Mouse (Mus musculus): ENCODE results near the gene Tbc1d20.
"Not testable (repeated sequence)": the region's sequence is repeated elsewhere in the genome, so short reads cannot be mapped to it uniquely, and the experiment has no call there.

Gene Tbc1d20

DNA sequence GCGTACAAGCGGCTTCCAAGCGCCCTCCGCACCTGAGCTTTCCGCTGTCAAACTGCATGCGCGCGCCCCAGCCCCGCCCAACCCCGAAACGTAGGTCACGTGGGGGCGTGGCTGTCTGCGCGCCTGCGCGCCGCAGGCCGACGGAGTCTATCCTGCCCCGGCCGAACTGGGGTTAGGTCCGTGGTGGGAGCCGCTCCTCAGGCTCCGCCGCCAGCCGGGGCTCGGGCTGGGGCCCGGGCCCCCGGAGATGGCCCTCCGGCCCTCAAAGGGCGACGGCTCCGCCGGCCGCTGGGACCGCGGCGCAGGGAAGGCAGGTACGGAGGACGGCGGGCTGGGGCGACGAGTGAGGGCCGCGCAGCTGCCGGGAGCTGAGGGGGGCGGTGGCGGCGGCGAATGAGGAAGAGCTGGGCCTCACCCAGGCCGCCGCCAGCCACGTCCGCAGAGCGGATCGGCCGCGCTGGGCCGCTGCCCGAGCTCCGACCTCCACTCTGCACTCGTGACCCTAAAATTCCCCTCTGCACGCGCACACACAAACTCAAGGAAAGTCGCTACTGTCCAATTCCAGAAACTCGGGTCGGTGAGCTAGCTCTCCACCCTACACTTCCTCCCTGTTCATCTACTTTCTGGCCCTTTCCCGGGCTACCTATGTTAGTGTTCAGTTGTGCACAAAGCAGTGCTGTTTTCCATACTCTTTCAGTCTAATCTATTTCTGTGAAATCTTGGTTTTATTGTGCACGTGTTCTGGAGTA lies at the start of gene Tbc1d20:
Gene Tbc1d20, plus strand, starts transcription at position 102 of the 749 bp plus-strand sequence.
- peak; percentile 93 for DNase-seq

- DNase-seq, result no peak
Observed at GRCm38 (mm10) chr2:152247213-152247612, 46.4 kb upstream of the Tbc1d20 start.

- DNase-seq, result no peak
Observed at GRCm38 (mm10) chr2:152250511-152250910, 43.1 kb upstream of the Tbc1d20 start.

DNA sequence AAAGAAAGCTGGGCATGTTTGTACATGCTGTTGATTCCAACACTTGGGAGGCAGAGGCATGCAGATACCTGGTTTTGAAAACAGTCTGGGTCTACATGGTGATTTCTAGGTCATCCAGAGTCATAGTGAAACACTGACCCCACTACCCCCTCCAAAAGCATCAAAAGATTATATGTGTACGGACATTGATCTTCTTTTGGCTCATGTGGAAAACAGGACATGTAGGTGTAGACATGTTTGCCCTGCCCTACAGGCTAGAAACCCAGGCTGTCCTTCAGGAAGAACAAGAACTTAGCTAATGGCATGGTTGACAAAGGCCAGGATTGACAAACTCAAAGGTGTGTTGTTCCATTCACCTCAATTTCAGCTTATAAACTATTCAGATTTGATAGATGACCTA lies 33.9 kb upstream of the Tbc1d20 start:
- no peak for DNase-seq

DNA sequence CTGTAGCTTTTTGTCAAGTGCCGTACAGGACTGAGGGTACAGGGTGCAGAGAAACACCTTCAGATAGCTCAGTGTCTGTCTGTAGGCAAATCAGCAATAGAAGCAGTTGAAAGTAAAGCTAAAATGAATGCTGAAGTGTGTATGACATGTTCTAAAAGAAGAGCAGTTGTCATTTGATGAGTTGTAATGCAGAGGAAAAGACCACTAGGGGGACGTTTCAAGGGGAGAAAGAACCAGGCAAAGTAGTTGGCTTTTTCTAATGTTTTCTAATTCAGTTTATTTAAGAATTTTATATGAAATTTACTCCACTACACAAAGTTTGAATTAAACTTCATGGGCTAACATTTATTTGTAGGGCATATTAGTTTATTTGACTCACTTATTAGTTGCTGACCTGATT lies 20.0 kb upstream of the Tbc1d20 start:
- no peak for DNase-seq

DNA sequence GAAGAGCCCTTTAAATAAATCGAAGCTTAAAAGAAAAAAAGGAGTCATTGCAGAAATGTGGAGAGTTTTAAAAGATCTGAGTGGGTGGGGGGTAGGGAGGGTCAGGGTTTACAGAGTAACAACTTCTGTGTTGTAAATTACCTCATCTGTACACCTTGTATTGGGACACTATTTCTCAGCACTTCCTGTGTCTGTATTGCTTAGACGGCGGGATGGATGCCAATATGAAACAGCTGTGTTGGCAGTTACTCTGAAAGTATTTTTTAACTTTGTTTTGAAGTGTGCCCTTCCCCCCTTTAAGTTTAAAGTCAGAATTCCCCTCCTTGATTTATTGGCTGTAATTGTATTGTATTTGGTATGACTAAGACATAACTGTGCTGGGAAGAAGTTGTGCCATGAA lies 12.2 kb upstream of the Tbc1d20 start:
- DNase-seq, result no peak

DNA sequence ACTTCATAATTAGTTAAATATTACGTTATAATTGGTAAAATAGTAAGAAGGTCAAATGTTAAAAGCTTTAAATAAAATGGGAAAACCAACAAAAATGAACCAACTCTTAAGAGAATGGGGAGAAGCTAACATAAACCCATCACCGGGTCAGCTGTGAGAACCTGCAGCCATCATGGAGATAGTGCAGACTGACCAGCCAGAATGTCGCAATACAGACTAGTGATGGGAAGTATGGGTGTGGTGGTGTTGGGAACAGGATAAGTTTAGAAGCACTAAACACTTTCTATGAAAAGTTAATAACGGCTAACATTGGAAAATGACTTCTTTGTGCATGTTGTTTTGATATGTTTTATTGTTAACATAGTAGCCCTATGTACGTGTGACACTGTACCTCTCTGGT lies 6.1 kb upstream of the Tbc1d20 start:
- DNase-seq, result no peak

DNA sequence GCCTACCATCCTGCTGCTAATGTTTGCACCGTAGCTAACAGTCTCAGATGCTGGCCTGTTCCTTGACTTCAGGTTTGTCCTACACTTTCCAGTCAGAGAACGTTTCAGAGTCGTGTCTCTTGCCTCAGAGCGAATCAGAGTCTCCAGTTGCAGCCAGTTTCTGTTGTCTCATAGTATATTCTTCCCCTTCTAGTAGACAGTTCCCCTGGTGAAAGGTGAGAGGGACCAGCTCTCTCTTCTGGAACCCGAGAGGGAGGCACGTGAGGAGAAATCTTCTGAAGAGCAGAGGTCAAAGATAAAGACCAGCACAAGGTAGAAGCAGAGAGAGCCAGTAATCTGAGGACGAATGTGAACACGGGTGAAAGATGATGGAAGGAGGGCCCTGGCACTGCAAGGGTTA lies 5.6 kb upstream of the Tbc1d20 start:
- DNase-seq, result no peak

- not testable (repeated sequence) for DNase-seq
Observed at GRCm38 (mm10) chr2:152289623-152290022, 4.0 kb upstream of the Tbc1d20 start.

DNA sequence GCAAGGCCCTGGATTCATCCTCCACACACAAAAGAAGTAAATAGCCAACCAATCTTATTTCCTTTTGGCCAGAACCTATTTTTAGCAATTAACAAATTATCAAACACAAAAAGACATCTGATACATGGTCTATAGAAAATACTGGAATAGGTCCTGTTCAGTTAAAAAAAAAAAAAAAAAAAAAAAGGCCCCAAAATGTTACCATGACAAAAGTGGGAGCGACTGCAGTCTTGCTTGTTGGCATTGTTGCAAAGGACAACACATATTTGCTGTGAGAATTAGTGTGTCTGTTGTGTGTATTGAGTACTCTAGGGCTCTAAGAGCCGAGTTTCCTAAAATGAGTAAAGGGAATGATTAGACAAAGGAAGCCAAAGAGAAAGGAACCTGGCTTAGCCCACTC lies 1.2 kb upstream of the Tbc1d20 start:
- DNase-seq, result no peak

DNA sequence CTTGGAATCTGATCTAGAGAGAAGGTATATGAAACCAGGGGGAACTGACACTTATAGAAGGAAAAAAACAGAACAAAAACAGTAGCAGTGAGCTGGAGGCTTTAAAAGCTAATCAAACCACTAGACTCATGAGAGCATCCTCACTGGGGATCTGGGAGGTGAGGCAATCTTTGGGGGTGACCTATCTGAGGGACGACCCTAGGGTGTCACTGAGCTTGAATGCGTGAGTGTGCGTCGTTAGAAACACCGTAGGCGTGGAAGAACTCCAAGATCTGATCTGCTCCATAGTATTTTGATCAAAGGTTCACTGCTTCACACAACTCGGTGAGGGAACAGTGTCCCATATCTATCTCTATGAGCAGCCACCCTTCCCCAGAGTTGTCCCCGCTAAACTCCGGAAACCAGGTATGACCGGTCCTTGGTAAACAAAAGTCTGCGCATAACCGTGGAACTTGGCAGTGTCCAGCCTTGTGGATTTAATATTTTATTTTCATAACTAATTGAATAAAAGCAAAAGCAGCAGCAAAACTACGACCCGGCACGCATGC lies 375 bp upstream of the Tbc1d20 start:
- no peak for DNase-seq

- DNase-seq, result no peak
Observed at GRCm38 (mm10) chr2:152294541-152294940, 913 bp downstream of the Tbc1d20 start.

- no peak for DNase-seq
Observed at GRCm38 (mm10) chr2:152302862-152303261, 9.2 kb downstream of the Tbc1d20 start.

DNA sequence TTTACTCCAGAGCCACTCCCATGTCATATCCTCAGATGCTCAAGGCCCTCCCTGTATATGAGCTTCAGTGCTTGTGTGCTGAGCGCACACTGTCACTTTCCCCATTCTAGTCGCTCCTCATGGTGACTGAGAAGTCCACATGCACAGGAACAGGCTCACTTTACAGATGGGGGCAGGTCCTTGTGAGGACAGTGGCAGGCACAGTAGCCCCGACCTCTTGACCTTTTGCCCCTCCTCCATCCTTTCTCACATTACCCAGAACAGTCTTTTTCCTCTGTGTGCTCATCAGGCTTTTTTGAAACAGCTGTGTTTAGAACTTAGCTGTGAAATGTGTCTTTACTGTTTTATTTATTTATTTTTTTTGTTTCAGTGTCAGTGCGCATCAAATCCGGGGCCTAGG lies 10.2 kb downstream of the Tbc1d20 start:
- DNase-seq, result no peak

- no peak for DNase-seq
Observed at GRCm38 (mm10) chr2:152305480-152305879, 11.9 kb downstream of the Tbc1d20 start.

DNA sequence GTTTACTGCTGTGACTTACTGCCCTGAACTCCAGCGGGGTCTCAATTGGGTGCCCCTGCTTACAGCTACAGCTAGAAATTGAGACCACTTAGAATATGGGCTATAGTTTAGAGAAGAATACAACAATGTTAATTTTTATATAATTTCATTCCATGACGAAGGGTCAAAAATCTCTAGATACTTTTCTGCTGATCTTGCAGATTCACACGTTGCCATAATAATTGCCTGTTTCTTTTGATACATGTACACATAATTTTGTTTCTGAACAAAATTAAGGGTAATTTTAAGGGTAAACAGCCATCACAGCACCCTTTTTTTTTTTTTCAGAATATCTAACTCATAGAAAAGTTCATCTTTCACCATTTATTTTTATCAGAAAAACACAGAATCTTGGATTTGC lies 13.6 kb downstream of the Tbc1d20 start:
- DNase-seq, result no peak

GRCm38 (mm10) chr2:152312996-152313395 lies 19.4 kb downstream of the Tbc1d20 start:
- no peak for DNase-seq

DNA sequence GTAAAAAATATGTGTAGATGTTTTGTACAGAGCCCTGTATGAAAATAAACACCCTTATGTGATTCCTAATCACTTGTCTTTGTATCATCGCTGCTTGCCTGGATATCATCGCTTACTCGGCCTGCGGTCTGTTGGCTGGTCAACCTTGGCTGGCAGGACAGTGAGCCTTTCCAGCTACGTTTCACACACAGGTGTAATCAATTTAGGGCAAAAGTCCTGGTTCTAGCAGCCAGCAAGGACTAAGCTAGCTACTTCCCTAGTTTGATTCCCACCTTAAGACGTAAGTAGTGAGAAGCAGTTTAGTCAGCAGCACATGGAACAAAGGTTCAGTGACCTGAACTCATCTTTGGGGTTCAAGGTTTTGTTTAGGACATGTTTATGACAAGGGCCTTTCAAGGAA lies 20.3 kb downstream of the Tbc1d20 start:
- DNase-seq, result no peak

- no peak for DNase-seq
Observed at GRCm38 (mm10) chr2:152317054-152317453, 23.4 kb downstream of the Tbc1d20 start.

GRCm38 (mm10) chr2:152321558-152321957 lies 27.9 kb downstream of the Tbc1d20 start:
- no peak for DNase-seq

GRCm38 (mm10) chr2:152322198-152322597 lies 28.6 kb downstream of the Tbc1d20 start:
- DNase-seq, result no peak

- peak; percentile 85 for DNase-seq
Observed at GRCm38 (mm10) chr2:152323971-152324370, 30.3 kb downstream of the Tbc1d20 start.

DNA sequence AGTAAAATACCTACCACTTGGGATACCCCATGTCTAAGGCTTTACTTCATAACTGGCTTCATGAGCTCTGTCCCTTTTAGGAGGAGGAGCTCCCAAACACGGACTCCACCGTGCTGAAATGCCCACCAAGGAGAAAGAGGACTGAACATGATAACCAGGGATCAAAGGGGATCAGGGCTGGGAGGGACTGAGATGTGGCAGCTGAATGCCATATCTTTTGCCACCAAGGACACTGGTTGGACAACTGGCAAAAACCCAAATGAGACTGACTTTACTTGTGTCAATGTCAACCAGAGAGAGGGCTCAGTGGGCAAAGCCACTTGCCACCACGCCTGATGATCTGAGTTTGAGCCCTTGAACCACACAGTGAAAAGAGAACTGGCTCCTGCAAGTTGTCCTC lies 31.2 kb downstream of the Tbc1d20 start:
- DNase-seq, result no peak

DNA sequence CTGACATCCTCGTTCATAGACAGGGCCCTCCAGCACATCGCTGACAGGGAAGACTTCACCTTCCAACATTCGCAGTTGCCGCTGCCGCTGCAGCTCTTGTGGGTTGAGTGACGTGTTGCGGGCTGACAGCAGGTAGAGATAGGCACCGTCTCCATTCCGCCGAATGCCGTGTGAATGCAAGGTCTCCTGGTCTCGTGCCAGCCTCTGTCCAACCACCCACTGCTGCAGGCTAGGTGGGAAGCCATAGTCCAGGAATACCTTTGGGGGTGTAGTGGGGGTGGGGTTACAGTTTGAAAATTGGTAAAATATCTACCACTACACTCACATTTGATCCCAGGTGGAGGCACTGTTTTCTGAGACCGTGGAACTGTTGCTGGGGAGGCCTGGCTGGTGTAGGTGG lies 32.5 kb downstream of the Tbc1d20 start:
- DNase-seq, result no peak

DNA sequence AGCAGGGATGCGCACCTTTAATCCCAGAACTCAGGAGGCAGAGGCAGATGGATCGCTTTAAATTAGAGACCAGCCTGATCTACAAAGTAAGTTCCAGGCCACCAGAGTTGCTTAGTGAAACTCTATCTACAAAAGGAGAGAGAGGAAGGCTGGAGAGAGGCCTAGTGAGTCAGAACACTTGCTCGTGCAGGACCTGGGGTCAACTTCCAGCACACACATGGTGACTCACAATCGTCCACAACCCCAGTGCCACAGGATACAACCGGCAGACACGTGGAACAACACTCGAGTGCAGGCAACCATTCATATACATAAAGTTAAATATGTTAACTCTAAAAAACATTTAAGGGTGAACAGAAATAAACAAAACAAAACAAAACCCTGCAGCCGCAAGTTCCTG lies 33.0 kb downstream of the Tbc1d20 start:
- no peak for DNase-seq

Data from cerebellum, adult 11-12 months (tissue).